Mouse (Mus musculus) spleen, adult 2 months (tissue): ENCODE data around the gene H2al1m. TPM values are rescaled to one million over a fixed set of nuclear protein-coding genes. Genes with fewer than 3 reads are reported as not detected.
A peak's percentile ranks its signal among the peaks of the same experiment; 100 is the strongest.
"Not testable (repeated sequence)": the region's sequence is repeated elsewhere in the genome, so short reads cannot be mapped to it uniquely, and the experiment has no call there.

Experiments
- DNase-seq, 2 experiments: peaks; one replicate each; pipeline versions ENCODE4 v3.0.0 to v3.0.0-alpha.2; 2012 to 2021; ENCODE audit warnings: low spot score in 2 of 2, low read depth in 1 of 2
- H3K27ac ChIP-seq: fragments of 200-500 bp; 2 replicates; pipeline ENCODE4 v1.5.1; 2012; ENCODE audit warnings: low read length, inconsistent platforms; ENCODE audit not compliant: insufficient read depth
- H3K27me3 ChIP-seq: fragments of 200-500 bp; 2 replicates; pipeline ENCODE4 v1.6.1; 2012; ENCODE audit warnings: mild to moderate bottlenecking, moderate library complexity, low read length, inconsistent platforms; ENCODE audit not compliant: control insufficient read depth, insufficient read depth
- H3K36me3 ChIP-seq: fragments of 200-500 bp; 2 replicates; pipeline ENCODE4 v1.6.1; 2012; ENCODE audit warnings: mild to moderate bottlenecking, low read length, inconsistent platforms; ENCODE audit not compliant: control insufficient read depth, insufficient read depth
- H3K4me1 ChIP-seq: fragments of 200-500 bp; 2 replicates; pipeline ENCODE4 v1.6.1; 2011; ENCODE audit warnings: inconsistent platforms; ENCODE audit not compliant: control insufficient read depth, insufficient read depth, insufficient read length
- H3K4me3 ChIP-seq: fragments of 200-500 bp; 2 replicates; pipeline ENCODE4 v1.5.1; 2011; ENCODE audit warnings: mild to moderate bottlenecking, inconsistent platforms; ENCODE audit not compliant: insufficient read depth, insufficient read length; ENCODE audit errors: extremely low read depth
- CTCF ChIP-seq: fragments of 200-500 bp; IDR thresholded peaks from 2 replicates; pipeline ENCODE4 v1.5.1; 2011; ENCODE audit warnings: mild to moderate bottlenecking, inconsistent platforms; ENCODE audit not compliant: insufficient read depth, insufficient read length, insufficient replicate concordance; ENCODE audit errors: extremely low read depth
- POLR2A ChIP-seq: fragments of 200-500 bp; IDR thresholded peaks from 2 replicates; pipeline ENCODE4 v1.6.1; 2011; ENCODE audit warnings: low read depth, low read length, inconsistent platforms
- WGBS: fragments of 180-500 bp; shearing (Covaris S2); methylation state at CpG from one replicate; pipeline ENCODE4 v1.1.7; 2018; 5-methylcytosine and 5-hydroxymethylcytosine counted together
- polyA plus RNA-seq: library from polyadenylated mRNA; depleted of rRNA; stranded (reverse); fragments of >200 nt; gene quantifications from 2 replicates; pipeline ENCODE4 v1.2.3, GENCODE M21; 2012

Gene H2al1m
- polyA plus RNA-seq, 1 experiment: 0.37 TPM

GRCm38 (mm10) chrX:9274321-9274720, 9.2 kb upstream of the H2al1m start:
- WGBS: 70% methylated on average over 8 of the region's 8 CpGs
- H3K4me3 ChIP-seq: no peak overlapping the region

GRCm38 (mm10) chrX:9293140-9293829, 9.7 kb downstream of the H2al1m start:
- H3K27me3 ChIP-seq, H3K4me1 ChIP-seq, DNase-seq, H3K36me3 ChIP-seq, H3K27ac ChIP-seq, H3K4me3 ChIP-seq: not testable (repeated sequence)
- 86% methylated on average over 4 of the region's 4 CpGs for whole genome bisulfite sequencing

More at GRCm38 (mm10) chrX:9274321-9274720, 9.2 kb upstream of the H2al1m start:
- no peak for DNase-seq
- TF ChIP-seq POLR2A (no peak), CTCF (no peak)
- Histone ChIP-seq H3K27me3 (no peaks in the 10 kb centered on the region), H3K4me1 (no peaks in the 10 kb centered on the region; the same call in 1 of the 2 replicates), H3K36me3 (no peaks in the 10 kb centered on the region), H3K27ac (no peak overlapping the region)

GRCm38 (mm10) chrX:9298413-9298864, 14.9 kb downstream of the H2al1m start:
- Histone ChIP-seq H3K4me1 (no peaks in the 10 kb centered on the region), H3K27ac (no peak overlapping the region), H3K36me3 (no peaks in the 10 kb centered on the region), H3K27me3 (no peaks in the 10 kb centered on the region), H3K4me3 (no peak overlapping the region)
- no peak for DNase-seq
- TF ChIP-seq CTCF (no peak), POLR2A (no peak)
- WGBS: 81% methylated on average over 5 of the region's 5 CpGs

GRCm38 (mm10) chrX:9302791-9303190, 19.2 kb downstream of the H2al1m start:
- H3K27ac ChIP-seq: no peak overlapping the region
- H3K4me1 ChIP-seq: no peaks in the 10 kb centered on the region
- no peaks in the 10 kb centered on the region for H3K27me3 ChIP-seq
- H3K4me3 ChIP-seq: no peak overlapping the region
- TF ChIP-seq POLR2A (no peak), CTCF (no peak)
- 52% methylated on average over 5 of the region's 5 CpGs for WGBS
- no peak for DNase-seq
- no peaks in the 10 kb centered on the region for H3K36me3 ChIP-seq

- DNase-seq: no peak
- Histone ChIP-seq H3K27me3 (no peaks in the 10 kb centered on the region), H3K4me3 (no peak overlapping the region), H3K4me1 (no peaks in the 10 kb centered on the region), H3K27ac (no peak overlapping the region), H3K36me3 (no peaks in the 10 kb centered on the region)
- 82% methylated on average over 1 of the region's 1 CpGs for WGBS
- TF ChIP-seq CTCF: no peak
- TF ChIP-seq POLR2A: no peak
These were observed 19.9 kb downstream of the H2al1m start for GRCm38 (mm10) chrX:9303455-9303854.

GRCm38 (mm10) chrX:9316457-9316856, 32.9 kb downstream of the H2al1m start:
- H3K36me3 ChIP-seq, H3K4me1 ChIP-seq, H3K4me3 ChIP-seq, DNase-seq, H3K27ac ChIP-seq, H3K27me3 ChIP-seq: not testable (repeated sequence)

GRCm38 (mm10) chrX:9327954-9328353, 44.4 kb downstream of the H2al1m start:
- 93% methylated on average over 26 of the region's 26 CpGs for WGBS
- not testable (repeated sequence) for H3K4me3 ChIP-seq, H3K4me1 ChIP-seq, H3K36me3 ChIP-seq, H3K27ac ChIP-seq, H3K27me3 ChIP-seq, DNase-seq

GRCm38 (mm10) chrX:9332366-9332962, 48.9 kb downstream of the H2al1m start:
- WGBS: 81% methylated on average over 12 of the region's 12 CpGs
- not testable (repeated sequence) for H3K27ac ChIP-seq, DNase-seq, H3K27me3 ChIP-seq, H3K4me1 ChIP-seq, H3K36me3 ChIP-seq, H3K4me3 ChIP-seq

GRCm38 (mm10) chrX:9333035-9333434, 49.5 kb downstream of the H2al1m start:
- not testable (repeated sequence) for H3K4me1 ChIP-seq, H3K27ac ChIP-seq, H3K36me3 ChIP-seq, H3K4me3 ChIP-seq, H3K27me3 ChIP-seq
- WGBS: 39% methylated on average over 2 of the region's 2 CpGs
- peak in 1 of 2 experiments; percentile 36 for DNase-seq
